Mouse (Mus musculus) megakaryocyte, embryonic 14.5 days (primary cell): ENCODE data around the gene 2010111I01Rik. TPM values are rescaled to one million over a fixed set of nuclear protein-coding genes. Genes with fewer than 3 reads are reported as not detected.

ENCODE experiments used
- H3K27me3 ChIP-seq: replicated peaks from 2 replicates; pipeline ENCODE3; 2012; ENCODE audit warnings: inconsistent platforms
- H3K36me3 ChIP-seq: replicated peaks from 2 replicates; pipeline ENCODE3; 2012; ENCODE audit warnings: low read length, inconsistent platforms, mixed read lengths
- H3K4me1 ChIP-seq: 2 replicates; pipeline ENCODE4 v1.6.1; 2012; ENCODE audit warnings: inconsistent platforms
- H3K4me3 ChIP-seq: replicated peaks from 2 replicates; pipeline ENCODE3; 2012; ENCODE audit warnings: moderate library complexity, mild to moderate bottlenecking, inconsistent platforms
- H3K9me3 ChIP-seq: 2 replicates; pipeline ENCODE4 v1.6.1; 2012; ENCODE audit warnings: inconsistent platforms
- FLI1 ChIP-seq: IDR thresholded peaks from 2 replicates; pipeline ENCODE4 v1.6.1; 2012; ENCODE audit warnings: low read length, inconsistent platforms, mixed read lengths
- GATA1 ChIP-seq: IDR thresholded peaks from 3 replicates; pipeline ENCODE4 v1.6.1; 2012; ENCODE audit warnings: mixed read lengths, low read length, inconsistent platforms, borderline replicate concordance
- polyA plus RNA-seq: library from polyadenylated mRNA; stranded (reverse); fragments of >175 nt; gene quantifications from 2 replicates; pipeline ENCODE4 v1.2.3, GENCODE M21; 2012; ENCODE audit warnings: low replicate concordance; ENCODE audit not compliant: insufficient read depth

2010111I01Rik gene
- polyA plus RNA-seq, 1 experiment: 46.5 TPM

GRCm38 (mm10) chr13:63153397-63153796, 188.7 kb downstream of the 2010111I01Rik start:
- Histone ChIP-seq H3K36me3 (no peaks in the 10 kb centered on the region), H3K27me3 (peaks cover 14% of the 10 kb centered on the region), H3K4me3 (no peak overlapping the region), H3K9me3 (no peaks in the 10 kb centered on the region; the same call in 1 of the 2 replicates), H3K4me1 (peaks cover 27% of the 10 kb centered on the region)
- no peak for TF ChIP-seq GATA1

- Histone ChIP-seq H3K27me3 (peaks cover 14% of the 10 kb centered on the region), H3K36me3 (no peaks in the 10 kb centered on the region), H3K9me3 (no peaks in the 10 kb centered on the region; the same call in 1 of the 2 replicates), H3K4me3 (no peak overlapping the region), H3K4me1 (peaks cover 22% of the 10 kb centered on the region)
- TF ChIP-seq GATA1: no peak
- no peak for TF ChIP-seq FLI1
These were observed 190.3 kb downstream of the 2010111I01Rik start for GRCm38 (mm10) chr13:63154851-63155571.

- Histone ChIP-seq H3K27me3 (peaks cover 13% of the 10 kb centered on the region), H3K36me3 (no peaks in the 10 kb centered on the region), H3K9me3 (no peaks in the 10 kb centered on the region; the same call in 1 of the 2 replicates), H3K4me3 (no peak overlapping the region), H3K4me1 (peaks cover 9% of the 10 kb centered on the region)
- no peak for TF ChIP-seq FLI1
- TF ChIP-seq GATA1: no peak
These were observed 191.6 kb downstream of the 2010111I01Rik start for GRCm38 (mm10) chr13:63156264-63156663.

GRCm38 (mm10) chr13:63170282-63171073, 205.8 kb downstream of the 2010111I01Rik start:
- no peak overlapping the region for H3K4me3 ChIP-seq
- H3K36me3 ChIP-seq: no peaks in the 10 kb centered on the region
- TF ChIP-seq GATA1 (no peak), FLI1 (no peak)
- 0 out of 2 replicates have a peak, but pooled peaks cover 2% of the 10 kb centered on the region for H3K9me3 ChIP-seq
- peaks cover 33% of the 10 kb centered on the region for H3K27me3 ChIP-seq
- peaks cover 10% of the 10 kb centered on the region; the same call in 1 of the 2 replicates for H3K4me1 ChIP-seq

GRCm38 (mm10) chr13:63171347-63172096, 206.8 kb downstream of the 2010111I01Rik start:
- peaks cover 16% of the 10 kb centered on the region for H3K4me1 ChIP-seq
- no peaks in the 10 kb centered on the region for H3K36me3 ChIP-seq

GRCm38 (mm10) chr13:63172097-63172445, 207.4 kb downstream of the 2010111I01Rik start:
- Histone ChIP-seq H3K4me3 (no peak overlapping the region), H3K27me3 (peaks cover 32% of the 10 kb centered on the region), H3K36me3 (no peaks in the 10 kb centered on the region), H3K9me3 (0 out of 2 replicates have a peak, but pooled peaks cover 2% of the 10 kb centered on the region), H3K4me1 (peaks cover 22% of the 10 kb centered on the region)
- TF ChIP-seq FLI1 (no peak), GATA1 (no peak)

More at GRCm38 (mm10) chr13:63171347-63172096, 206.8 kb downstream of the 2010111I01Rik start:
- TF ChIP-seq FLI1: no peak
- TF ChIP-seq GATA1: no peak
- 0 out of 2 replicates have a peak, but pooled peaks cover 2% of the 10 kb centered on the region for H3K9me3 ChIP-seq
- H3K4me3 ChIP-seq: no peak overlapping the region
- H3K27me3 ChIP-seq: peaks cover 33% of the 10 kb centered on the region

GRCm38 (mm10) chr13:63174252-63175020, 209.7 kb downstream of the 2010111I01Rik start:
- TF ChIP-seq FLI1 (no peak), GATA1 (no peak)
- H3K9me3 ChIP-seq: no peaks in the 10 kb centered on the region
- peaks cover 25% of the 10 kb centered on the region for H3K4me1 ChIP-seq
- no peak overlapping the region for H3K4me3 ChIP-seq
- no peaks in the 10 kb centered on the region for H3K36me3 ChIP-seq
- H3K27me3 ChIP-seq: peaks cover 22% of the 10 kb centered on the region

- peaks cover 25% of the 10 kb centered on the region for H3K4me1 ChIP-seq
These were observed 211.4 kb downstream of the 2010111I01Rik start for GRCm38 (mm10) chr13:63176131-63176530.

GRCm38 (mm10) chr13:63177232-63177631, 212.5 kb downstream of the 2010111I01Rik start:
- H3K36me3 ChIP-seq: no peaks in the 10 kb centered on the region
- H3K4me3 ChIP-seq: no peak overlapping the region
- peaks cover 5% of the 10 kb centered on the region for H3K27me3 ChIP-seq
- peaks cover 19% of the 10 kb centered on the region for H3K4me1 ChIP-seq
- no peak for TF ChIP-seq FLI1
- no peak for TF ChIP-seq GATA1
- no peaks in the 10 kb centered on the region for H3K9me3 ChIP-seq

More at GRCm38 (mm10) chr13:63176131-63176530, 211.4 kb downstream of the 2010111I01Rik start:
- H3K36me3 ChIP-seq: no peaks in the 10 kb centered on the region
- H3K27me3 ChIP-seq: peaks cover 11% of the 10 kb centered on the region
- H3K9me3 ChIP-seq: no peaks in the 10 kb centered on the region
- TF ChIP-seq FLI1 (no peak), GATA1 (no peak)
- H3K4me3 ChIP-seq: no peak overlapping the region
